Mouse (Mus musculus) E14TG2a.4 (cell line): ENCODE measurements at regions not wholly inside any gene's neighbourhood (a gene's known extent, or its start where the extent isn't known, plus 50 kb on each side); places are given as distances from the start of the nearest gene placed in this dataset.

Experiments used
- CTCF ChIP-seq: conservative IDR thresholded peaks from 2 replicates; pipeline ENCODE4 v1.5.1; 2014; ENCODE audit warnings: low read length
- NANOG ChIP-seq: IDR thresholded peaks from 2 replicates; pipeline ENCODE4 v1.6.1; 2014; ENCODE audit warnings: borderline replicate concordance, low read length, mixed read lengths
- POU5F1 ChIP-seq: IDR thresholded peaks from 2 replicates; pipeline ENCODE4 v1.6.1; 2014; ENCODE audit warnings: low read length, borderline replicate concordance

GRCm38 (mm10) chr8:113542713-113543112, 92.7 kb upstream of the Mon1b start:
- no peak for TF ChIP-seq CTCF
- no peak for TF ChIP-seq POU5F1
- TF ChIP-seq NANOG: no peak
